Mouse (Mus musculus) limb, embryonic 11.5 days (tissue): ENCODE measurements around the gene Gm10334. TPM values are rescaled to one million over a fixed set of nuclear protein-coding genes. Genes with fewer than 3 reads are reported as not detected.
"Not testable (repeated sequence)": the region's sequence is repeated elsewhere in the genome, so short reads cannot be mapped to it uniquely, and the experiment has no call there.

Source experiments
- ATAC-seq: fragments of 200-750 bp; cut with Nextera tagmentation; 2 replicates; pipeline ENCODE4 v1.8.0; 2017; ENCODE audit warnings: low read depth; ENCODE audit not compliant: insufficient number of reproducible peaks, low FRiP score, low TSS enrichment
- DNase-seq: peaks from one replicate; pipeline ENCODE4 v3.0.0-alpha.2; 2015; ENCODE audit warnings: low spot score
- H3K27ac ChIP-seq: fragments of 300-500 bp; sonication (generic); replicated peaks from 2 replicates; pipeline ENCODE4 v1.5.1; 2014; ENCODE audit warnings: low read depth, mild to moderate bottlenecking, low read length
- H3K27me3 ChIP-seq: fragments of 300-500 bp; sonication (generic); 2 replicates; pipeline ENCODE4 v1.6.1; 2014; ENCODE audit warnings: mild to moderate bottlenecking, low read length, mixed read lengths; ENCODE audit not compliant: control insufficient read depth, insufficient read depth
- H3K36me3 ChIP-seq: fragments of 300-500 bp; sonication (generic); 2 replicates; pipeline ENCODE4 v1.6.1; 2014; ENCODE audit warnings: mild to moderate bottlenecking, low read length, moderate library complexity, mixed read lengths; ENCODE audit not compliant: control insufficient read depth, insufficient read depth
- H3K4me1 ChIP-seq: fragments of 300-500 bp; sonication (generic); 2 replicates; pipeline ENCODE4 v1.6.1; 2014; ENCODE audit warnings: low read length, mixed read lengths; ENCODE audit not compliant: control insufficient read depth, insufficient read depth
- H3K4me2 ChIP-seq: fragments of 300-500 bp; sonication (generic); 2 replicates; pipeline ENCODE4 v1.6.1; 2014; ENCODE audit warnings: low read depth, mild to moderate bottlenecking, moderate library complexity; ENCODE audit not compliant: severe bottlenecking
- H3K4me3 ChIP-seq: fragments of 300-500 bp; sonication (generic); 2 replicates; pipeline ENCODE4 v1.5.1; 2014; ENCODE audit warnings: low read depth, low read length
- H3K9ac ChIP-seq: fragments of 300-500 bp; sonication (generic); 2 replicates; pipeline ENCODE4 v1.6.1; 2014; ENCODE audit warnings: mild to moderate bottlenecking, low read length
- H3K9me3 ChIP-seq: fragments of 300-500 bp; sonication (generic); 2 replicates; pipeline ENCODE4 v1.6.1; 2016; ENCODE audit warnings: low read length; ENCODE audit not compliant: control insufficient read depth
- WGBS: fragments of 180-500 bp; shearing (Covaris S2); extraction: QIAGEN DNeasy Blood & Tissue Kit; methylation state at CpG from one replicate; pipeline ENCODE4 v1.1.7; 2014; 5-methylcytosine and 5-hydroxymethylcytosine counted together
- polyA plus RNA-seq: library from polyadenylated mRNA; unstranded; fragments of >200 nt; fragmentation: Nextera tagmentation; extraction: Ambion mirVana; gene quantifications from 2 replicates; pipeline ENCODE4 v1.2.1, GENCODE M21; 2014

Gm10334 gene
- not detected in 2 replicates for polyA plus RNA-seq

- not testable (repeated sequence) for H3K9me3 ChIP-seq, H3K36me3 ChIP-seq, ATAC-seq, H3K4me2 ChIP-seq, H3K4me1 ChIP-seq, H3K27ac ChIP-seq, H3K27me3 ChIP-seq, H3K4me3 ChIP-seq, DNase-seq, H3K9ac ChIP-seq
These were observed at the start of gene Gm10334 for GRCm38 (mm10) chr6:41446045-41446444. Gm10334 (minus strand) TSS chr6:41446145.

- not testable (repeated sequence) for H3K4me2 ChIP-seq, H3K4me3 ChIP-seq, H3K4me1 ChIP-seq, H3K9ac ChIP-seq, ATAC-seq, H3K27ac ChIP-seq, H3K9me3 ChIP-seq, DNase-seq, H3K27me3 ChIP-seq, H3K36me3 ChIP-seq
These were observed 12.7 kb upstream of the Gm10334 start, which contains the start of gene Prss1 for GRCm38 (mm10) chr6:41458632-41459031. Prss1 (plus strand) TSS chr6:41458932.

GRCm38 (mm10) chr6:41442261-41442660 is 3.7 kb downstream of the Gm10334 start:
- H3K9ac ChIP-seq, H3K4me3 ChIP-seq, ATAC-seq, H3K4me2 ChIP-seq, H3K4me1 ChIP-seq, H3K36me3 ChIP-seq, H3K9me3 ChIP-seq, H3K27me3 ChIP-seq, DNase-seq, H3K27ac ChIP-seq: not testable (repeated sequence)
- WGBS: 67% methylated on average over 1 of the region's 2 CpGs

Other genes with a start within 250 kb of the Gm10334 start
- not detected in 2 replicates for gene Try4, start 143.9 kb downstream of the Gm10334 start, polyA plus RNA-seq
- gene Try5, start 129.3 kb downstream of the Gm10334 start, polyA plus RNA-seq: not detected in 2 replicates
- gene Try10, start 92.0 kb downstream of the Gm10334 start, polyA plus RNA-seq: not detected in 2 replicates
- gene Prss3, start 68.5 kb downstream of the Gm10334 start, polyA plus RNA-seq: not detected in 2 replicates
- gene Gm5771, start 53.8 kb downstream of the Gm10334 start, polyA plus RNA-seq: not detected in 2 replicates
- not detected in 2 replicates for gene Prss1, start 12.8 kb upstream of the Gm10334 start, polyA plus RNA-seq
- gene Prss2, start 75.6 kb upstream of the Gm10334 start, polyA plus RNA-seq: not detected in 2 replicates
- 14.8 and 14.9 TPM in 2 replicates for gene Ephb6, start 159.3 kb upstream of the Gm10334 start, polyA plus RNA-seq
- 0.27 and 0.40 TPM in 2 replicates for gene Trpv6, start 190.3 kb upstream of the Gm10334 start, polyA plus RNA-seq
- gene Trpv5, start 234.6 kb upstream of the Gm10334 start, polyA plus RNA-seq: not detected in 2 replicates
- gene Llcfc1, start 238.3 kb upstream of the Gm10334 start, polyA plus RNA-seq: not detected in 2 replicates